Mouse (Mus musculus) stomach, postnatal 0 days (tissue): ENCODE data around the gene Plac9b.
"Not testable (repeated sequence)": the region's sequence is repeated elsewhere in the genome, so short reads cannot be mapped to it uniquely, and the experiment has no call there.

Source experiments
- CTCF ChIP-seq: IDR thresholded peaks from 2 replicates; pipeline ENCODE4 v1.5.1; 2016; ENCODE audit warnings: antibody characterized with exemption, low read depth, mild to moderate bottlenecking, moderate library complexity
- EP300 ChIP-seq: optimal IDR thresholded peaks from 2 replicates; pipeline ENCODE3; 2016; ENCODE audit warnings: antibody characterized with exemption

- TF ChIP-seq CTCF, EP300: not testable (repeated sequence)
These were observed 15.6 kb upstream of the Plac9b start for GRCm38 (mm10) chr14:26197851-26198250.
